Mouse (Mus musculus): Measurements from ENCODE around the gene Hmgcll1.

DNA sequence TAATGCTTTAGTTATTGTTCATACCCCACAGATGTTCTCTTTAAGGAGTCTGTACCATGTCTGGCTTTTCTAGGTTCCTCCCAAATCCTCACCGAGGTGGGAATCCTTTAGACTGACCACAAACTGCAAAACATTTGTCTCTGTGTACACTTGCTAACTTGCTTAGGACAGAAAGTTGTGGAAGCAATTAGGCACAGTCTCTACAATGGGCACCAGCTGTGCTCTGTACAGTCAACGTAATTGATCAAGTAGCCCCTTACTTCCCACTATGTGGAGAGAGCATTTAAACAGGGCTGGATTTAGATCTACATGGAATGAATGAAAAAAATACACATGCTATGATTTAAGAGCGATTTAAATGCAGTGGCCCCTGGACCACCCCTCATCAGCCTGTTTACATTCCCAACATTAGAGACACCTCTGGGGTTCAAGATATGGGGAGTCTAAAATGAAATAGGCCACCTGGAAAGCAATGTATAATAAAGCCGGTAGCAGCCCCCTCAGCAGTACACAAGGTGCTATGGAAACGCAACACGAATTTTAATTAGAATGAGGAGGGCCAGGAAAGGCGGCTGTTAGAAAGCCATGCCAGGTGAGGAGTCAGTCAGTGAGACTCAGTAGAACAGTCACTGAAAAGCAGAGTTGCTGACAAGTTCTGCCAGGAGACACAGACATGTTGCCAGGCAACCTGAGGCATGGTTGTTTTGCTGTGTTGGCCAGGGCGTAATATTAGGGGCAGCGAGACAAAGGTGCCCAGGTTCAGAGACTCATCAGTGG is 23.9 kb downstream of the Hmgcll1 start:
- TF ChIP-seq CTCF (IDR thresholded peaks at IDR 0.05; ENCODE audit: extremely low read depth, insufficient read length, insufficient replicate concordance, low read depth, low read length) (no peak), POLR2A (IDR thresholded peaks at IDR 0.05; ENCODE audit: low read depth, low read length) (no peak)
